Mouse (Mus musculus): ENCODE data around the gene Hs6st3.

DNA sequence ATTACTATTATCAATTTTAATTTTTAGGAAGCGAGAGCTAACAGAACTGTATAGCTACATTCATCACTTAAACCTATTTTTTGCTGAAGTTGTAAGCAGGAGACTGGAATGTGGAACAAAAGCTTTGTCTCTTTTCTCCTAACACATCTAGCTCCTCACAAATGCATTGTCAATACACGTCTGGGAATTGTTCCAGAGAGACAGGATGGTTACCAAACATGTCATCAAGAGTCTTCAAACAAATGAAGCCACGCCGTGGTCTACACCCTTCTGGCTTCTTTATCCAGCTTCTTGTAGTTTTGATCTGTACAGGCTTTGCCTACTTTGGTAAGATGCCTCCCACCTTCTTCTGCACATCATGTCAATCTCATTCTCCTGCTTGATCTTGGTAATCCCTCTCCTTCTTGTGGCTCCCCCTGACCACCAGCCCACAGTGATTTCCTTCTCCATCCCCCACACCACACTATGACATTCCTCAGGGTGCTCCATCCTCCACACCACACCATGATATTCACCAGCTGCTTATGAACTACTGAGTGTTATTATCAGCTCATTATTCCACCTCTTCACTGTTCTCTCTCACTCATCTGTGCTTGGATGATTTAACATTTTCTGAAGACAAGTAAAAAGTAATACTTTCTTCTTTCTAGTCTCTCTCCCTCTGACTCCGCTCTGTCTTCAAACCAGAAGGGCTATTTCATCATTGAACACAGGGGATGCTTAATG is 351.0 kb downstream of the Hs6st3 start:
- no peak for TF ChIP-seq POLR2A (IDR thresholded peaks at IDR 0.05; ENCODE audit: borderline replicate concordance, insufficient read depth, low read length)
- TF ChIP-seq CTCF (IDR thresholded peaks at IDR 0.05; ENCODE audit: borderline replicate concordance, insufficient read depth, low read depth, low read length) = no peak
